Mouse (Mus musculus): Measurements from ENCODE around the gene Emp1. TPM values are rescaled to one million over a fixed set of nuclear protein-coding genes. Genes with fewer than 3 reads are reported as not detected.

Gene Emp1
- polyA plus RNA-seq, 1 experiment from 2014 or later: 0.74 TPM

- WGBS (ENCODE audit: insufficient replicate concordance): 26% methylated on average over 8 of the region's 8 CpGs
- Histone ChIP-seq H3K4me2 (no peak overlapping the region), H3K9ac (no peak overlapping the region), H3K4me1 (no peaks in the 10 kb centered on the region), H3K9me3 (replicated peaks) (no peaks in the 10 kb centered on the region), H3K27me3 (replicated peaks) (no peaks in the 10 kb centered on the region), H3K36me3 (no peaks in the 10 kb centered on the region), H3K4me3 (no peak overlapping the region), H3K27ac (no peak overlapping the region)
- no peak for ATAC-seq
These were observed 56.0 kb downstream of the Emp1 start for GRCm38 (mm10) chr6:135418223-135418824.

- no peaks in the 10 kb centered on the region for H3K4me1 ChIP-seq
- no peaks in the 10 kb centered on the region for H3K9me3 ChIP-seq (replicated peaks)
- no peak overlapping the region for H3K4me3 ChIP-seq
- H3K36me3 ChIP-seq: no peaks in the 10 kb centered on the region
- H3K27ac ChIP-seq: no peak overlapping the region
- H3K9ac ChIP-seq: no peak overlapping the region
- no peak for ATAC-seq
- 25% methylated on average over 2 of the region's 2 CpGs for WGBS (ENCODE audit: insufficient replicate concordance)
- no peaks in the 10 kb centered on the region for H3K27me3 ChIP-seq (replicated peaks)
- no peak overlapping the region for H3K4me2 ChIP-seq
These were observed 65.9 kb downstream of the Emp1 start for GRCm38 (mm10) chr6:135428246-135428645.

GRCm38 (mm10) chr6:135429268-135429909 is 67.0 kb downstream of the Emp1 start:
- no peak for ATAC-seq
- Histone ChIP-seq H3K36me3 (no peaks in the 10 kb centered on the region), H3K9me3 (replicated peaks) (no peaks in the 10 kb centered on the region), H3K27ac (no peak overlapping the region), H3K9ac (no peak overlapping the region), H3K4me1 (no peaks in the 10 kb centered on the region), H3K4me2 (no peak overlapping the region), H3K27me3 (replicated peaks) (no peaks in the 10 kb centered on the region), H3K4me3 (no peak overlapping the region)
- WGBS (ENCODE audit: insufficient replicate concordance): 63% methylated on average over 8 of the region's 8 CpGs

GRCm38 (mm10) chr6:135430441-135430970 is 68.2 kb downstream of the Emp1 start:
- ATAC-seq: no peak
- Histone ChIP-seq H3K4me3 (no peak overlapping the region), H3K4me2 (no peak overlapping the region), H3K27me3 (replicated peaks) (no peaks in the 10 kb centered on the region), H3K4me1 (no peaks in the 10 kb centered on the region), H3K9me3 (replicated peaks) (no peaks in the 10 kb centered on the region), H3K9ac (no peak overlapping the region), H3K27ac (no peak overlapping the region), H3K36me3 (no peaks in the 10 kb centered on the region)
- WGBS (ENCODE audit: insufficient replicate concordance): 65% methylated on average over 8 of the region's 8 CpGs

Other genes starting within 250 kb of the Emp1 start
- 0.10 TPM in 1 of 2 replicates, not detected in the other for gene Gprc5d, start 244.3 kb upstream of the Emp1 start, polyA plus RNA-seq (2016; fragmentation: Nextera tagmentation; extraction: Ambion mirVana)
- 36.3 and 37.5 TPM in 2 replicates for gene Fam234b, start 164.6 kb upstream of the Emp1 start, polyA plus RNA-seq (2016; fragmentation: Nextera tagmentation; extraction: Ambion mirVana)
- gene Hebp1, start 164.5 kb upstream of the Emp1 start, polyA plus RNA-seq (2016; fragmentation: Nextera tagmentation; extraction: Ambion mirVana): 116 and 120 TPM in 2 replicates
- gene Gsg1, start 108.2 kb upstream of the Emp1 start, polyA plus RNA-seq (2016; fragmentation: Nextera tagmentation; extraction: Ambion mirVana): 0.10 and 0.32 TPM in 2 replicates
- gene Pbp2, start 52.1 kb upstream of the Emp1 start, polyA plus RNA-seq (2016; fragmentation: Nextera tagmentation; extraction: Ambion mirVana): not detected in 2 replicates